Mouse (Mus musculus) liver, embryonic 16.5 days (tissue): ENCODE results near the gene Dnhd1. TPM values are rescaled to one million over a fixed set of nuclear protein-coding genes. Genes with fewer than 3 reads are reported as not detected.

Experiments used
- ATAC-seq: fragments of 200-750 bp; cut with Nextera tagmentation; 2 replicates; pipeline ENCODE4 v1.8.0; 2017; ENCODE audit warnings: low read depth, mild to moderate bottlenecking, moderate number of reproducible peaks, moderate library complexity
- H3K27ac ChIP-seq: fragments of 300-500 bp; sonication (generic); 2 replicates; pipeline ENCODE4 v1.5.1; 2014; ENCODE audit warnings: mild to moderate bottlenecking, low read length
- H3K27me3 ChIP-seq: fragments of 300-500 bp; sonication (generic); 2 replicates; pipeline ENCODE4 v1.6.1; 2014; ENCODE audit warnings: low read depth, low read length, mixed read lengths; ENCODE audit not compliant: control insufficient read depth, insufficient read depth
- H3K36me3 ChIP-seq: fragments of 300-500 bp; sonication (generic); 2 replicates; pipeline ENCODE4 v1.6.1; 2014; ENCODE audit warnings: mild to moderate bottlenecking; ENCODE audit not compliant: control insufficient read depth, insufficient read depth
- H3K4me1 ChIP-seq: fragments of 300-500 bp; sonication (generic); 2 replicates; pipeline ENCODE4 v1.6.1; 2014; ENCODE audit warnings: low read depth, low read length, mixed read lengths; ENCODE audit not compliant: control insufficient read depth
- H3K4me2 ChIP-seq: fragments of 300-500 bp; sonication (generic); 2 replicates; pipeline ENCODE4 v1.6.1; 2014; ENCODE audit warnings: low read depth, low read length, mixed read lengths
- H3K4me3 ChIP-seq: fragments of 300-500 bp; sonication (generic); 2 replicates; pipeline ENCODE4 v1.5.1; 2014; ENCODE audit warnings: low read depth, mild to moderate bottlenecking, low read length
- H3K9ac ChIP-seq: fragments of 300-500 bp; sonication (generic); 2 replicates; pipeline ENCODE4 v1.6.1; 2014; ENCODE audit warnings: low read depth, low read length
- H3K9me3 ChIP-seq: fragments of 300-500 bp; sonication (generic); replicated peaks from 2 replicates; pipeline ENCODE4 v1.6.1; 2016; ENCODE audit warnings: low read length; ENCODE audit not compliant: control insufficient read depth
- WGBS: fragments of 180-500 bp; shearing (Covaris S2); extraction: QIAGEN DNeasy Blood & Tissue Kit; methylation state at CpG from one replicate; pipeline ENCODE4 v1.1.7; 2014; ENCODE audit not compliant: insufficient replicate concordance; 5-methylcytosine and 5-hydroxymethylcytosine counted together
- polyA plus RNA-seq: library from polyadenylated mRNA; unstranded; fragments of >200 nt; fragmentation: Nextera tagmentation; extraction: Ambion mirVana; gene quantifications from 2 replicates; pipeline ENCODE4 v1.2.1, GENCODE M21; 2015

The Dnhd1 gene
- polyA plus RNA-seq, 1 experiment from 2014 or later = 0.13 TPM

- ATAC-seq = no peak
- no peak overlapping the region for H3K27ac ChIP-seq
- WGBS = 53% methylated on average over 4 of the region's 4 CpGs
Observed at GRCm38 (mm10) chr7:105703816-105704215, 53.2 kb downstream of the Dnhd1 start.

GRCm38 (mm10) chr7:105708733-105709132 is 58.1 kb downstream of the Dnhd1 start:
- ATAC-seq = peak; percentile 83
- 50% methylated on average over 5 of the region's 5 CpGs for WGBS
- Histone ChIP-seq H3K9ac (no peak overlapping the region), H3K4me2 (no peak overlapping the region), H3K4me1 (peaks cover 2% of the 10 kb centered on the region), H3K27ac (no peak overlapping the region), H3K4me3 (no peak overlapping the region), H3K9me3 (no peaks in the 10 kb centered on the region), H3K36me3 (no peaks in the 10 kb centered on the region), H3K27me3 (no peaks in the 10 kb centered on the region)

More at GRCm38 (mm10) chr7:105703816-105704215, 53.2 kb downstream of the Dnhd1 start:
- H3K9me3 ChIP-seq = no peaks in the 10 kb centered on the region
- H3K4me1 ChIP-seq = no peaks in the 10 kb centered on the region
- H3K36me3 ChIP-seq = no peaks in the 10 kb centered on the region
- no peak overlapping the region for H3K4me2 ChIP-seq
- no peak overlapping the region for H3K4me3 ChIP-seq
- H3K27me3 ChIP-seq = no peaks in the 10 kb centered on the region
- no peak overlapping the region for H3K9ac ChIP-seq

GRCm38 (mm10) chr7:105715366-105715765 is 64.7 kb downstream of the Dnhd1 start:
- WGBS = 46% methylated on average over 3 of the region's 3 CpGs
- no peak for ATAC-seq

GRCm38 (mm10) chr7:105721916-105722315 is 71.3 kb downstream of the Dnhd1 start:
- Histone ChIP-seq H3K4me2 (no peak overlapping the region), H3K9ac (no peak overlapping the region), H3K27me3 (no peaks in the 10 kb centered on the region), H3K4me1 (no peaks in the 10 kb centered on the region), H3K36me3 (no peaks in the 10 kb centered on the region), H3K9me3 (no peaks in the 10 kb centered on the region), H3K27ac (no peak overlapping the region), H3K4me3 (no peak overlapping the region)
- no peak for ATAC-seq
- 38% methylated on average over 2 of the region's 2 CpGs for WGBS

More at GRCm38 (mm10) chr7:105715366-105715765, 64.7 kb downstream of the Dnhd1 start:
- no peak overlapping the region for H3K9ac ChIP-seq
- H3K36me3 ChIP-seq = no peaks in the 10 kb centered on the region
- no peak overlapping the region for H3K27ac ChIP-seq
- H3K4me2 ChIP-seq = no peak overlapping the region
- no peaks in the 10 kb centered on the region for H3K27me3 ChIP-seq
- no peaks in the 10 kb centered on the region for H3K4me1 ChIP-seq
- no peak overlapping the region for H3K4me3 ChIP-seq
- H3K9me3 ChIP-seq = no peaks in the 10 kb centered on the region

- H3K9me3 ChIP-seq = no peaks in the 10 kb centered on the region
- ATAC-seq = peak; percentile 71; the same call in 1 of the 2 replicates
- WGBS = 74% methylated on average over 4 of the region's 4 CpGs
- no peaks in the 10 kb centered on the region for H3K27me3 ChIP-seq
- no peak overlapping the region for H3K4me3 ChIP-seq
- no peaks in the 10 kb centered on the region for H3K4me1 ChIP-seq
- no peak overlapping the region for H3K9ac ChIP-seq
- peaks cover 4% of the 10 kb centered on the region for H3K36me3 ChIP-seq
- no peak overlapping the region for H3K27ac ChIP-seq
- no peak overlapping the region for H3K4me2 ChIP-seq
Observed at GRCm38 (mm10) chr7:105726144-105726979, 75.7 kb downstream of the Dnhd1 start.

- Histone ChIP-seq H3K4me1 (no peaks in the 10 kb centered on the region), H3K27ac (no peak overlapping the region), H3K36me3 (peaks cover 4% of the 10 kb centered on the region), H3K4me3 (no peak overlapping the region), H3K9ac (no peak overlapping the region), H3K9me3 (no peaks in the 10 kb centered on the region), H3K27me3 (no peaks in the 10 kb centered on the region), H3K4me2 (no peak overlapping the region)
- no peak for ATAC-seq
- WGBS = 62% methylated on average over 4 of the region's 4 CpGs
Observed at GRCm38 (mm10) chr7:105726980-105727325, 76.3 kb downstream of the Dnhd1 start.

GRCm38 (mm10) chr7:105728701-105729428 is 78.2 kb downstream of the Dnhd1 start:
- no peak for ATAC-seq
- Histone ChIP-seq H3K27me3 (no peaks in the 10 kb centered on the region), H3K4me2 (no peak overlapping the region), H3K27ac (no peak overlapping the region), H3K4me3 (no peak overlapping the region), H3K9ac (no peak overlapping the region), H3K36me3 (peaks cover 16% of the 10 kb centered on the region), H3K4me1 (no peaks in the 10 kb centered on the region), H3K9me3 (no peaks in the 10 kb centered on the region)
- 62% methylated on average over 6 of the region's 6 CpGs for WGBS

GRCm38 (mm10) chr7:105733836-105734235 is 83.2 kb downstream of the Dnhd1 start:
- peaks cover 20% of the 10 kb centered on the region for H3K4me1 ChIP-seq
- 84% methylated on average over 11 of the region's 11 CpGs for WGBS
- no peak overlapping the region for H3K4me2 ChIP-seq
- no peak overlapping the region for H3K9ac ChIP-seq
- no peak overlapping the region for H3K27ac ChIP-seq
- H3K9me3 ChIP-seq = no peaks in the 10 kb centered on the region
- H3K36me3 ChIP-seq = peaks cover 22% of the 10 kb centered on the region
- no peak overlapping the region for H3K4me3 ChIP-seq
- ATAC-seq = no peak
- H3K27me3 ChIP-seq = no peaks in the 10 kb centered on the region

- no peak overlapping the region for H3K9ac ChIP-seq
- H3K4me3 ChIP-seq = no peak overlapping the region
- no peak for ATAC-seq
- peaks cover 18% of the 10 kb centered on the region for H3K36me3 ChIP-seq
- WGBS = 73% methylated on average over 8 of the region's 8 CpGs
- no peak overlapping the region for H3K27ac ChIP-seq
- H3K9me3 ChIP-seq = no peaks in the 10 kb centered on the region
- H3K4me2 ChIP-seq = no peak overlapping the region
- H3K27me3 ChIP-seq = no peaks in the 10 kb centered on the region
- peaks cover 27% of the 10 kb centered on the region for H3K4me1 ChIP-seq
Observed at GRCm38 (mm10) chr7:105734826-105735225, 84.2 kb downstream of the Dnhd1 start.
